Mouse (Mus musculus) layer of hippocampus, postnatal 36 days (tissue): Measurements from ENCODE around the gene Hgd. TPM values are rescaled to one million over a fixed set of nuclear protein-coding genes. Genes with fewer than 3 reads are reported as not detected.
"Not testable (repeated sequence)": the region's sequence is repeated elsewhere in the genome, so short reads cannot be mapped to it uniquely, and the experiment has no call there.

Experiments used
- DNase-seq, 2 experiments: peaks; one replicate each; pipeline ENCODE4 v3.0.0; 2022
- total RNA-seq, 2 experiments: library from RNA; stranded (reverse); gene quantifications; 2 replicates each; pipeline ENCODE4 v1.2.3; 2021

The Hgd gene
- total RNA-seq, 2 experiments from 2014 or later, result not detected

DNA sequence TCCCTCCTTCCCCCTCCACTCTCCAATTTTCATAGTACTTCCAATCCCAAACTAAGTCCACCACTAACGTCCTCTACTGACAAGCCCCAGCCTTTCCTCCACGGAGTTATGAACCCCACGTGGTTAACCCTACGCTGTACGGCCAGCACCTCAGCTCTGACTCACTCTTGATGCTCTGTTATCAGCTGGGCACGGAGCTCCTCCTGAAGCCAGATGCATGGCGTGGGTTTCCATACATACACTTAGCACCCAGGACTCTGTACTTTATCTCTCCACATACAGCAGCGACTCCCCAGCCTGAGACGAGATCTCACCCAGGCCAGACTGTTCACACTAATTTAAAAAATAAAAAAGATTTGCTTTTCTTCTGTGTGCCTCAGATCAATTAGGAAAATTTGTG is 54.6 kb downstream of the Hgd start:
- no peak for DNase-seq

GRCm38 (mm10) chr16:37635095-37635494 is 55.1 kb downstream of the Hgd start:
- no peak for DNase-seq

DNA sequence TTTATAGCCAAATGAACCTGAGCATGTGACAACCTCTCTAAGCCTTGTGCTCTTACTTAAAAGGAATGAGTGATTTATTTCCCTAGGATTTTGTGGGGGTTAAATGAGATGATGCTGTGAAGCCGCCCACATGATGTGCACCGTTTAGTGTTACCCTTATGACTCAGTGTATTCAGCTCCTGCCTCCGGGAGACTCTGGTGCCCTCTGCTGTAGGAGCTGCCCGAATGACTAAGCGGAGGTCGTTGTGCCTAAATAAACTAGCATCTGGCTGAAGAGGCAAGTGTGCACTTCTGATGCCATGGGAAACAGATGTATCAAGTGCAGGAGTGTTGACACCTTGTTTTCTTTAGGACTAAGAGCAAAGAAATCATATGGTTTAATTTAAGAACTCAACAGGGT is 56.2 kb downstream of the Hgd start:
- no peak for DNase-seq

GRCm38 (mm10) chr16:37637802-37638201 is 57.8 kb downstream of the Hgd start:
- DNase-seq, result no peak

DNA sequence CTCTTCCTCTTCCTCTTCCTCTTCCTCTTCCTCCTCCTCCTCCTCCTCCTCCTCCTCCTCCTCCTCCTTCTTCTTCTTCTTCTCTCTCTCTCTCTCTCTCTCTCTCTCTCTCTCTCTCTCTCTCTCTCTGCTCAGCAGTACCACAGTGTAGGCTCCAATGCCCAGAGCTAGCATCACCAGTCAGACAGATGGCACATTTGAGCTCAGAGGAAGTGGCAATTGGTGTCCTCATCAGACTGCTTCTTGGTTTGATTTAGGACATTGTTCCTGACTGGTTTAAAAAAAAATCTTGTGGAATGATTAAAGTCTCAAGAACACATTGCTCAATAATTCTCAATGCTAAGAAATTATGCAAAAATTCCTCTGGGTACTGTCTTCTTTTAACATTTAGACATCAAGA is 60.6 kb downstream of the Hgd start:
- DNase-seq, result not testable (repeated sequence)

- DNase-seq, result no peak
Observed at GRCm38 (mm10) chr16:37644486-37644885, 64.5 kb downstream of the Hgd start.

DNA sequence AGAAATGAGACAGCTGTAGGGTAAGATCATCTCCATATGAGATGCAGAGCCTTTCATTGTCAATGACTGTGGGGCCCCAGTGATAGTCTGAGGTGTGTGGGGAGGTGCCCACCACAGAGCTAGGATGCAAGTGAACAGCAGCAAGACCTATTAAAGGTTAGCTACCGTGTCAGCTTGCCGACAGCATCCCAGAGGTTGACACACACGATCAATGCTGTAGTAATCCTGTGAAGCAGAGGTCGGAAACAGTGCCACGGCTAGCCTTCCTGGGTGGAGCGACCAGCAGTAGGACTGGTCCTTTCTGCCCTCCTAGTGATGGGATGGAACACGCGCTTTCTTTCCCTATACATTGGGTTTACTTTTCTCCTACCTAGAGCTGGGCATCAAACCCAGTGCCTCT is 65.3 kb downstream of the Hgd start:
- DNase-seq, result no peak

GRCm38 (mm10) chr16:37645799-37646198 is 65.8 kb downstream of the Hgd start:
- DNase-seq, result no peak

GRCm38 (mm10) chr16:37647067-37647466 is 67.1 kb downstream of the Hgd start:
- no peak for DNase-seq

DNA sequence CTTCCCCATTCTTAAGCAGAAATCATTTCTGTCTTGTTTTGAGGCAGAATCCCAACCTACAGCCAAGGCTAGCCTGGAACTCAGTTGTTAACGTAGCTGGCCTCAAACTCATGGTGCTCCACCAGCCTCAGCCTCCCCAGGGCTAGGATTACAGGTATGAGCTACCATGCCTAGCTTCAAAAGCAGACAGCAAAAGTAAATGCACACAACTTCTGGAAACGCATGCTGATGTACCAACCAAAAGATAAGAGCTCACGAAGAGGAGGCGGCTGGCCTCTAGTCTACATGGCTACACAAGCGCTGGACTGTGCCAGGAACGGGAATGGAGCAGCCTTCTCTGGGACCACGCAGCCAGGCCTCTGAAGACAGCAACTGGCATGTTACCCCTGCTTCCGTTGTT is 68.0 kb downstream of the Hgd start:
- DNase-seq, result no peak

DNA sequence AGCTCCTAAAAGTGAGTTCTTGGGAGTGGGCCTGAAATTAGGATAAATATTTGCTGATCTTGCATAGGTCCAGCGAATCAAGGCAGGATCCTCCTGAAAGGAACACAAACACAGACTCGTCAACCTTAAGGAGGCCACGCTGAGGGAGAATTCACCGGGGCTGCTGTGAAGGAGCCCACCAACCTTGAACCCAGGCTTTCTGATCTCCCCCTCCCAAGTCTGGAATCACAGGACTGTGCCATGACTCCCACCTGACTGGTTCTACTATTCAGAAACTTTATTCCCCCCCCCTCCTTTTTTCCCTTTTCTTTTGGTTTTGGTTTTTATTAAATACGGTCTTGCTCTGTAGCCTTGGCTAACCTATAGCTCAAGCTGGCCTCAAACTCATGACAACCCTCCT is 69.1 kb downstream of the Hgd start:
- no peak for DNase-seq

DNA sequence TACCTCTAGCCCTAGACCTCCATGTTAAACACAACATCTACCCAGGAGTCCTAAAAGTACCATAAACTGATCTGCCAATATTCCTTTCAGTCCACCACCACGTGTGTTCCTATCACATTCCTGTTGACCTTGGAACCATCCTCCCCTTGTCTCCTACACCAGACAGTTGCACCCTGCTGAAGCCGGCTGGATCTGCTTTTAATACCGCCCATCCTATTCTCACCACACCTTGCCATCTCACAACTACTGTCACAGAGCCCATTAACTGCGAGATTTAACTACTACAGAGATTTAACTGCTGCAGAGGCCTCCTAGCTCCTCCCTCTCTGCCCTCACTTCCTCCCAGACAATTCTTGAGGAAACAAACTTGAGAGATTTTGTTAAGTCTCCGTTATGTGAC is 71.5 kb downstream of the Hgd start:
- DNase-seq, result no peak

GRCm38 (mm10) chr16:37652654-37653053 is 72.7 kb downstream of the Hgd start:
- no peak for DNase-seq

DNA sequence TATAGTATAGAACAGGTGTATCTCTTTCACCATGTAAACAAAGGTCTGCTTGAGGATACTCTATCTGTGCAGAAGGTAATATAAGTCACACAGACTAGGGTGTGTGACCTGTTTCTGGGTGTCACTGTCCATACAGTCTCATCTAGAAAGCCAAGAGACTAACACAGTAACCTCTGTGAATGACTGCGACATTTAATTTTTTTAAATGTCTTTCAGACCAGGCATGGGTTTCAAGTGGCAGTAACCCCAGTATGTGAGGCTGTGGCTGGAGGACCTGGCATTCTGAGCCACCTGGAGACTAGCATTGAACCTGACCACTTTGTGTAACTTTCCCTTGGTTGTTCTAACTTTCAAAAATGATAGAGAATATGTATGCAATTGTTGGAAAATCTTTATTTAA is 73.1 kb downstream of the Hgd start:
- DNase-seq, result no peak

DNA sequence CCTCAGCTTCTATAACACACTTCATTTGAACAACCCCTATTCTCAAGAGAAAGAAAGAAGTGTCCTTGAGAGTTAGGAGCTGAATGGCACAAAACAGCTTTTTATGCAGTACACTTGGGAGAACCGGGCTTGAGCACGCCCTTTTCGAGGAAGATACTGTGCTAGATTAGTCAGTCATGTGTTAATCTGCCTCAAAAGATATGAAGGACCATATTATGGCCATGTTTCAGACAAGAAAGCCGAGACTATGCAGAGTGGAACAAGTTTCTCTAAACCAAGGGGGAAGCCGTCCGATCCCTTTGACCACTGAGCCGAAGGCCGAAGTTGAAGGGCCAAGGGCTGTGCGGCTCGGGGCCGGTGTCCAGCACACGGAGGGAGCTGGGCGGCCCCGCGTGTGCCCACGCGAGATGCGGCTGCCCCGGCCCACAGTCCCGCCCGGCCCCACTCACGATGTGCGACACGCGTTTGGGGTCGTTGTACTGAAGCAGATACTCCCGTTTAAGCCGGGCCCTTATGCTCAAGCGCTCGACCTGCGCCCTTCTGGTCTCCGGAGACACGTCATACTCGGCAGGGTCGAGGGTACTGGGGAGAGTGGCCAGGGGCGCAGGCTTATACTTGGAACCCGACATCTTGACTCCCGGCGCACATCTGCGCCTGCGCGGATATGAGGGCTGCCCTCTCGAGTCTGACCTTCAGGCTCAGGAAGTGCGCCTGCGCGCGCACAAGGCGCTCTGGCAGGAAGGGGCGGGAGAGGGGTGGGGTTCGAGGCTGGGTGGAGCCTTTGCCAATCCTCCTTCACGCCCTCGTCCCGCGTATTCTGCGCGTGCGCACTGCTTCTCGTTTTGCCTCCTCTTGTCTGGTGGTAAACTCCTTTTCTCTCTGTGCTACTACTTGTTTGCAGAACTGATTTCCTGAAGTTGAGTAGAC is 74.0 kb downstream of the Hgd start, which contains the start of gene Ndufb4:
Ndufb4 (minus strand) TSS at position 723 of the 927 bp plus-strand sequence.
- DNase-seq, result peak; percentile 92 to 95

GRCm38 (mm10) chr16:37654831-37655455 is 75.0 kb downstream of the Hgd start:
- no peak for DNase-seq

DNA sequence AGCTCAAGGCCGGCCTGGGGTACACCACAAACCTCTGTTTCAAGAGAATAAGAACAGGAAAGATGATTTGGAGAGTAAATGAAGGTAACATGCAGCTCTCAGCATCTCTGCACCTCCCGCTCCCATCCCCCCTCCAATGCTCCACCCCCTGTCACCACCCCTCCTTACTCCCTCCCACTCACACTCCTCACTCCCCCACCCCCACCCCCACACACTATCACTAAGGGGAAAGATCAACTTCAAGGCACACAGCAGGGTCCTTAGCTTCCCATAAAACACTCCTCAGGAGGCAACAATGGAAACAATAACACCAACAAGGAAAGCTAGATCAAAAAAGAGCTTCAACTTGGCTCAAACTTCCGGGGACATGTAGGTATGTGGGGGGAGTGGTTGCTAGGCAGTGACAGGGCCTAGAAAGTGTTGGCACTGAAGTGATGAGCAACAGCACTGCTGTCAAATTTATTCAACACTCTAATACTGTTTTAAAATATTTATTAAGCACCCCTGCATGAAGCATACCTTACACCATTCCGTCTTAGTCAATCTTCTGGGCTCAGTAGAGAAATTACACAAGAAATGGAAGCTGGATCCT is 75.9 kb downstream of the Hgd start:
- DNase-seq, result no peak

DNA sequence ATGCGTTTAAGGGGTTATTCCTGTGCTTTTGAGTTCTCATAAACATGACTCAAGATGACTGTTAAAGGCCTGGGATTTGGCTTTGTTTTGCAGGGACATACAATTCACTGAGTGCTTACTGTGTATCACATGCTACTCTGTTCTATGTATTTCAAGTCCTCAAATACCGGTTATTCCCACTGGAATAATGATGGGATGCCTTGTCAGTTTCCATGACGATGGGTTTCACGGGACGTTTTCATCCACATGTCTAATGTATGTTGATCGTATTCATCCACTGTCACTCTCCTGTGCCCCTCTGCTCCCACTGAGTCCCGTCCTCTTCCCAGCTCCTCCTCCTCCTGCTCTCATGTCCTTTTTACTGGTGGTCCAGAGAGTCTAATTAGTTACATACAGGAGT is 76.8 kb downstream of the Hgd start:
- no peak for DNase-seq

DNA sequence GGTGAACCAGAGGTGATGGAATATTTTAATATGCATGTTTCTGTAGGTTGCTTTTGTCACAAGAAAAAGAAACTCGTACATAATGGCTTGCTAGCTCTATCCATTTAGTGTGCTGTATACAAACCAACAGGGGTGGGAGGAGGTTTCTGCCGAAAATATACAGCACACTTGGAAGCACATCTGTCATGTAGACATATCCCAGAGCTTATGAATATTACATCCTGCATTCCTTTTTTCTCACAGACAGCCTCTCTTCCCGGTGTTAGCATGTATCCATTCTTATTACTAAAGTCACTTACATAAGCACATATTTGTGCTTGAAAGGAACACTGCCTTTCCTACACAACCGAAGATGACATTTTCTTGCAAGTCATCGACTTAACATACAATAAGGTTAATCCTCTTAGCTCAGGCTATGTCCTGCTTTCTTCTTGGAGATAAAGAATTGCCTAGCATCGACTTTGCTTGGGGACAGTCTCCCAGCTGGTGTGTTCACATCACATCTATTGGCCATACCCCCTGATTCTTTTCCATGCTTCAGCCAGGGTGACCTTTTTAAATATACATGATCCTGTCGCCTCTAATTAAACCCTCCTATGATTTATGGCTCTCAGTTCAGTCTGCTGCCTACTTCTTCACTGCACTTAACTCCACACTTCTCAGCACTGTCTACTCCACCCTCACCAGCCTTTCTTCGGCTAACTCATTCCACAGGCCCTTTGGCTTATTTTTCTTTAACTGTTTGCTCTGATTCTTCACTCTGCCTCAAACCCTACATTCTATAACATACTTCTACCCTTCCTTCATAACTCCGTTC is 83.9 kb downstream of the Hgd start:
- DNase-seq, result no peak

DNA sequence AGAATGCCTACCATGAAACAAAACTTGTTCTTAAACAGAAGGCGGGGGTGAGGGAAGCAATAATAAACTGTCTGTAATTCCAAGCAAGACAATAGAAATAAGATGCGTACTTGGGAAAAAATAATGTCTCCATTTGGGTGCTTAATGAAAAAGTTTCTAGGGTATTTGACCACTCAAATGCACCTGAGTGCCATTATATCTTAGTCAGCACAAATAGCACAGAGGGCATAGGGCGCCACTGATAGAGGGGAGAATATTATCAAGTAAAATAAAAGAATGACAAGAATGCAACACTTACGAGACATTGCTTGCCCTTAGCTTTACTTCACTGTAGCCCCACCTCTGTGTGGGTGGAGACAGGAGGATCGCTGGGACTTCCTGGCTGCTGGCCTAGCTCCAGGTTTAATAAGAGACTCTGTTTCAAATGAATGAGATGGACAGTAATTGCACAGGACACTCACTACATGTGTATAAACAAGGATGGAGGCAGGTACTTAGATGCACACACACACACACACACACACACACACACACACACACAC is 85.5 kb downstream of the Hgd start:
- no peak for DNase-seq

- DNase-seq, result no peak
Observed at GRCm38 (mm10) chr16:37670666-37671283, 90.8 kb downstream of the Hgd start.

- no peak for DNase-seq
Observed at GRCm38 (mm10) chr16:37675326-37675725, 95.4 kb downstream of the Hgd start.
